Mouse (Mus musculus): ENCODE measurements at regions not wholly inside any gene's neighbourhood (a gene's known extent, or its start where the extent isn't known, plus 50 kb on each side); places are given as distances from the start of the nearest gene placed in this dataset.

DNA sequence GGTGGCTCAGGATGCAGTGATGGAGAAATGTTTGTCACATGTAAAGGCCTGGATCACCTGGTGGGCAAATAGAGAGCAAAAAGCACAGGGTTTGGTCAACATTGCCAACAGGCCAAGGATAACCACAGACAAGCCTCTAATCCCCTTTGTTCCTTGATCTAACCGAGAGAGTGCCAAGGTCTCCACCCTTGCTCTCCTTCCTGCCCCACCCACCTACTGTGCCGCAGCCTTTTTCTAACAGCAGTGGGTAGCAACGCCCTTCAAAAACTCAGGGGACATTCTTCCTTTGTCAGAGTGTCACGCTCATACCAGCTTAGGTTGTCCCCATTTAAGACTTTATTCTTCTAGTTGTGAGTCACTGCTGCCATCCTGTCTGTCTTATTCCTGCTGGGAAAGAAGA is 100.6 kb downstream of the Mab21l3 start:
- no peak for TF ChIP-seq MAFK (IDR thresholded peaks at IDR 0.05; ENCODE audit: insufficient read depth, low read depth, low read length)
- TF ChIP-seq ZC3H11A (IDR thresholded peaks at IDR 0.05; ENCODE audit: borderline replicate concordance, low read depth, low read length) = no peak
- TF ChIP-seq HCFC1 (IDR thresholded peaks at IDR 0.05; ENCODE audit: borderline replicate concordance, insufficient read depth, low read length) = no peak

All from ES-E14 (cell line).